Mouse (Mus musculus) liver, embryonic 14.5 days (tissue): Measurements from ENCODE around the gene Zmynd19. TPM values are rescaled to one million over a fixed set of nuclear protein-coding genes. Genes with fewer than 3 reads are reported as not detected.

Source experiments
- ATAC-seq: fragments of 200-750 bp; cut with Nextera tagmentation; 2 replicates; pipeline ENCODE4 v1.8.0; 2017; ENCODE audit warnings: moderate number of reproducible peaks, mild to moderate bottlenecking, moderate library complexity; ENCODE audit not compliant: insufficient read depth
- DNase-seq, 3 experiments: peaks; one replicate each; pipeline ENCODE4 v3.0.0-alpha.2; 2012 to 2013; ENCODE audit warnings: low read depth in 3 of 3, low spot score in 3 of 3
- H3K27ac ChIP-seq: fragments of 300-500 bp; sonication (generic); 2 replicates; pipeline ENCODE4 v1.5.1; 2014; ENCODE audit warnings: moderate library complexity, mild to moderate bottlenecking, control low read depth, inconsistent platforms
- H3K27me3 ChIP-seq: fragments of 300-500 bp; sonication (generic); 2 replicates; pipeline ENCODE4 v1.6.1; 2014; ENCODE audit warnings: mild to moderate bottlenecking, low read length, moderate library complexity; ENCODE audit not compliant: control insufficient read depth, insufficient read depth
- H3K36me3 ChIP-seq: fragments of 300-500 bp; sonication (generic); replicated peaks from 2 replicates; pipeline ENCODE4 v1.6.1; 2014; ENCODE audit warnings: low read depth; ENCODE audit not compliant: control insufficient read depth, insufficient read depth
- H3K4me1 ChIP-seq, 2 experiments: fragments of 200-500 bp in 1 of 2; fragments of 300-500 bp in 1 of 2; sonication (generic) in 1 of 2; replicated peaks; 2 replicates each; pipeline ENCODE4 v1.6.1; 2012 to 2014; ENCODE audit warnings: antibody characterized with exemption in 1 of 2, inconsistent platforms in 1 of 2, low read length in 1 of 2; ENCODE audit not compliant: control insufficient read depth in 2 of 2, insufficient read depth in 2 of 2
- H3K4me2 ChIP-seq: fragments of 300-500 bp; sonication (generic); 2 replicates; pipeline ENCODE4 v1.6.1; 2014; ENCODE audit warnings: low read depth, mild to moderate bottlenecking, control low read depth, moderate library complexity
- H3K4me3 ChIP-seq, 2 experiments: fragments of 200-500 bp in 1 of 2; fragments of 300-500 bp in 1 of 2; sonication (generic) in 1 of 2; 2 replicates each; pipeline ENCODE4 v1.5.1; 2012 to 2014; ENCODE audit warnings: low read depth in 2 of 2, low read length in 2 of 2, mild to moderate bottlenecking in 2 of 2, control low read depth in 1 of 2, inconsistent platforms in 1 of 2, moderate library complexity in 1 of 2; ENCODE audit not compliant: insufficient read depth in 1 of 2
- H3K9ac ChIP-seq: fragments of 300-500 bp; sonication (generic); replicated peaks from 2 replicates; pipeline ENCODE4 v1.6.1; 2014; ENCODE audit warnings: mild to moderate bottlenecking, control low read depth, moderate library complexity
- H3K9me3 ChIP-seq: fragments of 300-500 bp; sonication (generic); 2 replicates; pipeline ENCODE4 v1.6.1; 2016; ENCODE audit warnings: low read length, mixed read lengths; ENCODE audit not compliant: control insufficient read depth
- CTCF ChIP-seq: IDR thresholded peaks from 2 replicates; pipeline ENCODE4 v1.5.1; 2016; ENCODE audit warnings: antibody characterized with exemption, low read depth, control low read depth
- EP300 ChIP-seq: IDR thresholded peaks from 2 replicates; pipeline ENCODE4 v1.6.1; 2016; ENCODE audit warnings: antibody characterized with exemption, low read depth
- WGBS: fragments of 180-500 bp; shearing (Covaris S2); extraction: QIAGEN DNeasy Blood & Tissue Kit; methylation state at CpG from one replicate; pipeline ENCODE4 v1.1.7; 2014; ENCODE audit not compliant: insufficient replicate concordance; 5-methylcytosine and 5-hydroxymethylcytosine counted together
- polyA plus RNA-seq, 2 experiments: library from polyadenylated mRNA; depleted of rRNA in 1 of 2; stranded (reverse) in 1 of 2; unstranded in 1 of 2; fragments of >200 nt; fragmentation: Nextera tagmentation in 1 of 2; extraction: Ambion mirVana in 1 of 2; gene quantifications; 2 replicates each; pipeline versions ENCODE4 v1.2.1 to v1.2.3; 2012 to 2014

The Zmynd19 gene
- polyA plus RNA-seq, 2 experiments = 10.6 to 16.4 TPM

GRCm38 (mm10) chr2:24919839-24920175, 29.8 kb upstream of the Zmynd19 start:
- Histone ChIP-seq H3K4me1 (peaks cover 9 to 11% of the 10 kb centered on the region in 2 experiments), H3K9ac (peak overlapping the region; percentile 56), H3K36me3 (no peaks in the 10 kb centered on the region), H3K4me3 (peak overlapping the region; percentile 84 to 94), H3K27ac (peak overlapping the region; percentile 38), H3K27me3 (no peaks in the 10 kb centered on the region), H3K9me3 (no peaks in the 10 kb centered on the region), H3K4me2 (peak overlapping the region; percentile 84)
- 7% methylated on average over 8 of the region's 8 CpGs for WGBS
- peak; percentile 55 for ATAC-seq
- DNase-seq = no peak
- TF ChIP-seq EP300 = no peak
- no peak for TF ChIP-seq CTCF

GRCm38 (mm10) chr2:24923561-24923960, 26.0 kb upstream of the Zmynd19 start:
- Histone ChIP-seq H3K4me2 (no peak overlapping the region), H3K9ac (no peak overlapping the region), H3K36me3 (no peaks in the 10 kb centered on the region), H3K4me1 (peaks cover 2 to 4% of the 10 kb centered on the region in 2 experiments; a peak in 1 of 4 replicates), H3K27ac (no peak overlapping the region), H3K4me3 (no peak overlapping the region), H3K27me3 (no peaks in the 10 kb centered on the region), H3K9me3 (no peaks in the 10 kb centered on the region)
- WGBS = 41% methylated on average over 2 of the region's 2 CpGs
- ATAC-seq (no peak), DNase-seq (no peak)
- no peak for TF ChIP-seq EP300
- peak; percentile 46 for TF ChIP-seq CTCF

GRCm38 (mm10) chr2:24925284-24925683, 24.3 kb upstream of the Zmynd19 start:
- Histone ChIP-seq H3K27me3 (no peaks in the 10 kb centered on the region), H3K4me2 (no peak overlapping the region), H3K36me3 (no peaks in the 10 kb centered on the region), H3K4me3 (no peak overlapping the region), H3K4me1 (0 out of 4 replicates have a peak, but pooled peaks cover 0 to 2% of the 10 kb centered on the region in 2 experiments), H3K9ac (no peak overlapping the region), H3K9me3 (no peaks in the 10 kb centered on the region), H3K27ac (no peak overlapping the region)
- TF ChIP-seq CTCF (no peak), EP300 (no peak)
- ATAC-seq (no peak), DNase-seq (no peak)
- 74% methylated on average over 8 of the region's 8 CpGs for WGBS

DNA sequence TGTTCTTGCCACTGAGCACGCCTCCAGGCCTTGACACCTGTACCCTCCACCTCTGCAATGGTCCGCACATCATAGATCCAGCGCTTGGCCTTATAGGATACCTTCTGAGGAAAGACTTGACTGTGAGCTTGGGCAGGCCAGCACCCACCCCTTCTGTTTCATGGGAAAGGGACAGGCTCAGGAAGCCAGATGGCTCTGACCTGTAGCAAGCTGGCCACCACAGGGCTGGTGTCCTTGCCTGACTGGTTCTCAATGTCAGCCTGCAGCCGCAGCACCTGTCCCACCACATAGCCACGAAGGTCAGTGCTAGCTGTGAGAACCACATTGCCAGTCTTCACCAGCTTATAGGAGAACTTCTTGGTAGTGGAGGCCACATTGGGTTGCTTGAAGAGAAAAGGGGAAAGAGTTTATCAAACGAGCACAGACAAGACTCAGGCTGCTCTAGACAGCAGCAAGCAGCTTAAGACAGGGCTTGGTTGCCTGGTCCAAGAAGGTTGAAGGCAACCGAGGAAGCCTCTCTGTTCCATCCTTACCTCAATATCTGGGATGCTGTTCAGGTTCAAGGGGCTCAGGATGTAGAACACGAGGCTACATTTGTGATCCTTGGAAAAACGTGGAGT, 23.1 kb upstream of the Zmynd19 start:
- Histone ChIP-seq H3K4me3 (no peak overlapping the region), H3K9me3 (no peaks in the 10 kb centered on the region), H3K4me2 (no peak overlapping the region), H3K27ac (no peak overlapping the region), H3K9ac (no peak overlapping the region), H3K4me1 (0 out of 4 replicates have a peak, but pooled peaks cover 0 to 2% of the 10 kb centered on the region in 2 experiments), H3K27me3 (no peaks in the 10 kb centered on the region), H3K36me3 (no peaks in the 10 kb centered on the region)
- no peak for DNase-seq
- 62% methylated on average over 9 of the region's 9 CpGs for WGBS
- ATAC-seq = no peak
- TF ChIP-seq EP300 (no peak), CTCF (no peak)

GRCm38 (mm10) chr2:24926965-24927358, 22.6 kb upstream of the Zmynd19 start:
- no peak overlapping the region for H3K4me2 ChIP-seq
- no peaks in the 10 kb centered on the region for H3K27me3 ChIP-seq
- DNase-seq (no peak), ATAC-seq (no peak)
- no peak for TF ChIP-seq EP300
- no peak for TF ChIP-seq CTCF
- no peak overlapping the region for H3K27ac ChIP-seq
- H3K4me1 ChIP-seq = 0 out of 4 replicates have a peak, but pooled peaks cover 0 to 2% of the 10 kb centered on the region in 2 experiments
- no peak overlapping the region for H3K9ac ChIP-seq
- no peak overlapping the region for H3K4me3 ChIP-seq
- WGBS = 40% methylated on average over 7 of the region's 7 CpGs
- H3K36me3 ChIP-seq = no peaks in the 10 kb centered on the region
- no peaks in the 10 kb centered on the region for H3K9me3 ChIP-seq
